Mouse (Mus musculus) heart, embryonic 11.5 days (tissue): ENCODE results near the gene Ppm1m. TPM values are rescaled to one million over a fixed set of nuclear protein-coding genes. Genes with fewer than 3 reads are reported as not detected.

Experiments
- ATAC-seq: fragments of 200-750 bp; cut with Nextera tagmentation; replicated peaks from 2 replicates; pipeline ENCODE4 v1.8.0; 2017; ENCODE audit warnings: moderate library complexity; ENCODE audit not compliant: insufficient number of reproducible peaks, low FRiP score, low TSS enrichment
- H3K27ac ChIP-seq: fragments of 300-500 bp; sonication (generic); 2 replicates; pipeline ENCODE4 v1.5.1; 2014; ENCODE audit warnings: mild to moderate bottlenecking, low read depth, low read length
- H3K27me3 ChIP-seq: fragments of 300-500 bp; sonication (generic); 2 replicates; pipeline ENCODE4 v1.6.1; 2014; ENCODE audit warnings: mild to moderate bottlenecking, low read length, mixed read lengths; ENCODE audit not compliant: control insufficient read depth, insufficient read depth
- H3K36me3 ChIP-seq: fragments of 300-500 bp; sonication (generic); 2 replicates; pipeline ENCODE4 v1.6.1; 2014; ENCODE audit warnings: mild to moderate bottlenecking, low read length, moderate library complexity, mixed read lengths; ENCODE audit not compliant: control insufficient read depth, insufficient read depth
- H3K4me1 ChIP-seq: fragments of 300-500 bp; sonication (generic); 2 replicates; pipeline ENCODE4 v1.6.1; 2014; ENCODE audit warnings: low read length; ENCODE audit not compliant: control insufficient read depth, insufficient read depth
- H3K4me2 ChIP-seq: fragments of 300-500 bp; sonication (generic); 2 replicates; pipeline ENCODE4 v1.6.1; 2014; ENCODE audit warnings: mild to moderate bottlenecking, moderate library complexity
- H3K4me3 ChIP-seq: fragments of 300-500 bp; sonication (generic); 2 replicates; pipeline ENCODE4 v1.5.1; 2014; ENCODE audit warnings: low read depth, low read length
- H3K9ac ChIP-seq: fragments of 300-500 bp; sonication (generic); 2 replicates; pipeline ENCODE4 v1.6.1; 2014; ENCODE audit warnings: mild to moderate bottlenecking, low read depth, low read length, moderate library complexity
- H3K9me3 ChIP-seq: fragments of 300-500 bp; sonication (generic); replicated peaks from 2 replicates; pipeline ENCODE4 v1.6.1; 2016; ENCODE audit warnings: low read length; ENCODE audit not compliant: control insufficient read depth
- WGBS: fragments of 180-500 bp; shearing (Covaris S2); extraction: QIAGEN DNeasy Blood & Tissue Kit; methylation state at CpG from one replicate; pipeline ENCODE4 v1.1.7; 2014; ENCODE audit not compliant: insufficient replicate concordance; 5-methylcytosine and 5-hydroxymethylcytosine counted together
- polyA plus RNA-seq: library from polyadenylated mRNA; unstranded; fragments of >200 nt; fragmentation: Nextera tagmentation; extraction: Ambion mirVana; gene quantifications from 2 replicates; pipeline ENCODE4 v1.2.1, GENCODE M21; 2014

Ppm1m gene
- polyA plus RNA-seq, 1 experiment from 2014 or later: 20.6 TPM

DNA sequence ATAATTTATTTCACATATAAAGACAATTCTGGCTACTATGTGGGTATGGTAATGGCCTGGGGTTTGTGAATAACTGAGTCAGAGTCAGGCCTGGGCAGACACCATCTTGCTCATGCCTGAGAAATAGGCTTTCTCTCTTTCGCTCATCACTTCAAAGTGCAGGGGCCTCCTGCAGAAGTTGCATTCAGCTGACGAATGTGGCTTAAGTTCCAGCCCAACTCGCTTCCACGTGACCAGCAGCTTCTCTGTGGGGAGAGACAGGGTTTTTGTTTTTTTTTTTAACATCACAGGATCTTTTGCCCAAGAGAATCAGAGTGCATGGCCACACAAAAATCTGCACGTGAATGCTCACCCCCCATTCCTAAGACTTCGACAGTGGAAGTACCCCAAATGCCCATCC, 34.4 kb upstream of the Ppm1m start:
- Histone ChIP-seq H3K9me3 (no peaks in the 10 kb centered on the region), H3K4me2 (no peak overlapping the region), H3K27ac (no peak overlapping the region), H3K4me1 (peaks cover 11% of the 10 kb centered on the region), H3K36me3 (peaks cover 41% of the 10 kb centered on the region), H3K9ac (no peak overlapping the region), H3K27me3 (no peaks in the 10 kb centered on the region), H3K4me3 (no peak overlapping the region)
- WGBS: 83% methylated on average over 6 of the region's 6 CpGs
- ATAC-seq: no peak

- no peak for ATAC-seq
- H3K9me3 ChIP-seq: no peaks in the 10 kb centered on the region
- no peaks in the 10 kb centered on the region for H3K27me3 ChIP-seq
- H3K4me3 ChIP-seq: no peak overlapping the region
- H3K36me3 ChIP-seq: peaks cover 33% of the 10 kb centered on the region
- peaks cover 13% of the 10 kb centered on the region for H3K4me1 ChIP-seq
- no peak overlapping the region for H3K4me2 ChIP-seq
- no peak overlapping the region for H3K9ac ChIP-seq
- WGBS: 83% methylated on average over 3 of the region's 3 CpGs
- no peak overlapping the region for H3K27ac ChIP-seq
Measured at GRCm38 (mm10) chr9:106232956-106233355, 33.4 kb upstream of the Ppm1m start.

DNA sequence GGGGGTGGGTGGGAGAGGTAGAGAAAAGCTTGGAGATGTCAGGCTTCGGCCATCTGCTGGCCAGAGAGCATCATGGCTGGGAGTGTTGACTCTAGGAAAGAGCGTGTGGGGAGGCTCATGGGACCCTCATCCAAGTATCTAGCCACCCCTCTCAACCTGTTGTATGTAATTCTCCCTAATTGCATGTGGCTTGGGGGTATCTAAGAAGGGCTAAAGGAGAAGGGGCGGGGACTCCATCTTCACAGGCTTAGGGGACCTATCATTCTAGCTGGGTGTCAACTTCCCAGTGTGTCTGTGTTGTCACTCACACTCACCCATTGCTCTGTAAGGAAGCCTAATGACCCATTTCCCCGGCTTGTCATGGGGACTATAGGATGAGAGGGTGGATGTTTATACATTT, 32.3 kb upstream of the Ppm1m start:
- peaks cover 23% of the 10 kb centered on the region for H3K36me3 ChIP-seq
- no peak overlapping the region for H3K4me3 ChIP-seq
- H3K4me2 ChIP-seq: no peak overlapping the region
- H3K27me3 ChIP-seq: no peaks in the 10 kb centered on the region
- peaks cover 13% of the 10 kb centered on the region for H3K4me1 ChIP-seq
- WGBS: 68% methylated on average over 4 of the region's 4 CpGs
- ATAC-seq: no peak
- no peak overlapping the region for H3K9ac ChIP-seq
- H3K27ac ChIP-seq: no peak overlapping the region
- no peaks in the 10 kb centered on the region for H3K9me3 ChIP-seq

- Histone ChIP-seq H3K9ac (no peak overlapping the region), H3K9me3 (no peaks in the 10 kb centered on the region), H3K4me1 (peaks cover 13% of the 10 kb centered on the region), H3K36me3 (peaks cover 18% of the 10 kb centered on the region), H3K4me2 (no peak overlapping the region), H3K27ac (no peak overlapping the region), H3K27me3 (no peaks in the 10 kb centered on the region), H3K4me3 (no peak overlapping the region)
- no peak for ATAC-seq
- 64% methylated on average over 7 of the region's 7 CpGs for WGBS
Measured at GRCm38 (mm10) chr9:106231220-106231619, 31.7 kb upstream of the Ppm1m start.

GRCm38 (mm10) chr9:106230734-106231106, 31.2 kb upstream of the Ppm1m start:
- Histone ChIP-seq H3K9ac (no peak overlapping the region), H3K4me3 (no peak overlapping the region), H3K27me3 (peaks cover 3% of the 10 kb centered on the region), H3K36me3 (peaks cover 15% of the 10 kb centered on the region), H3K4me1 (peaks cover 16% of the 10 kb centered on the region), H3K27ac (no peak overlapping the region), H3K9me3 (no peaks in the 10 kb centered on the region), H3K4me2 (no peak overlapping the region)
- 56% methylated on average over 3 of the region's 3 CpGs for WGBS
- no peak for ATAC-seq

GRCm38 (mm10) chr9:106230051-106230733, 30.6 kb upstream of the Ppm1m start:
- Histone ChIP-seq H3K4me3 (no peak overlapping the region), H3K4me1 (peaks cover 14% of the 10 kb centered on the region), H3K36me3 (peaks cover 15% of the 10 kb centered on the region), H3K9me3 (no peaks in the 10 kb centered on the region), H3K27me3 (peaks cover 8% of the 10 kb centered on the region), H3K4me2 (no peak overlapping the region), H3K9ac (no peak overlapping the region), H3K27ac (no peak overlapping the region)
- WGBS: 75% methylated on average over 9 of the region's 9 CpGs
- no peak for ATAC-seq

DNA sequence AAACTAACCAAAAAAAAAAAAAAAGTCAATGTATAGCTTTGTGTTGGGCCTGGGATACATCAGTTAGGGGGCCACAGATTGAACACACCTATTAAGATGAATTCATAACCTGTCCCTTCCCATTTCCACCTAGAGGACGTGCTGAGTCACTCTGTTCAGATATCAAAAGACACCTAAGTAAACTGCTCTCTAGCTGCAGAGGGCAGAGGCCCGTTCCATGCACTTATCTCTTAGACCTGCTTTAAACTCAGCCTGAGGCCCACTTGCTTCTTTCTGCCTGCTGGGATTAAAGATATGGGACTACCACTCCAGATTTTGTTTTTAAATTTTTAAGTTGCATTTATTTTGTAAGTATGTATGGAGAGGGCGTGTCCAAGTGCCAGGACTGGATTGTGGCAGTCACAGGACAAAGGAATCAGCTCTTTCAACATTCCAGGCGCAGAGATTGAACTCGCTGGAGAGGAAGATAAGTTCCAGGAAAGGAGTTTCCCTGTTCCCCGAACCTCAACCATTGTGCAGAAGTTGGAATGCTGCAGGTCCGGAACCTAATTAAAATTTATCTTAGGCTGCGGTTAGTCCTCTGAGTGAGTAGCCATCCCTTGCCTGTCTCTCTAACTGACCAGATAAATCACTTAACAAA, 28.4 kb upstream of the Ppm1m start:
- H3K27ac ChIP-seq: no peak overlapping the region
- H3K4me1 ChIP-seq: peaks cover 7% of the 10 kb centered on the region
- H3K4me3 ChIP-seq: no peak overlapping the region
- 24% methylated on average over 8 of the region's 8 CpGs for WGBS
- H3K36me3 ChIP-seq: peaks cover 7% of the 10 kb centered on the region; the same call in 1 of the 2 replicates
- H3K9me3 ChIP-seq: no peaks in the 10 kb centered on the region
- H3K4me2 ChIP-seq: no peak overlapping the region
- peaks cover 21% of the 10 kb centered on the region for H3K27me3 ChIP-seq
- ATAC-seq: no peak
- no peak overlapping the region for H3K9ac ChIP-seq

DNA sequence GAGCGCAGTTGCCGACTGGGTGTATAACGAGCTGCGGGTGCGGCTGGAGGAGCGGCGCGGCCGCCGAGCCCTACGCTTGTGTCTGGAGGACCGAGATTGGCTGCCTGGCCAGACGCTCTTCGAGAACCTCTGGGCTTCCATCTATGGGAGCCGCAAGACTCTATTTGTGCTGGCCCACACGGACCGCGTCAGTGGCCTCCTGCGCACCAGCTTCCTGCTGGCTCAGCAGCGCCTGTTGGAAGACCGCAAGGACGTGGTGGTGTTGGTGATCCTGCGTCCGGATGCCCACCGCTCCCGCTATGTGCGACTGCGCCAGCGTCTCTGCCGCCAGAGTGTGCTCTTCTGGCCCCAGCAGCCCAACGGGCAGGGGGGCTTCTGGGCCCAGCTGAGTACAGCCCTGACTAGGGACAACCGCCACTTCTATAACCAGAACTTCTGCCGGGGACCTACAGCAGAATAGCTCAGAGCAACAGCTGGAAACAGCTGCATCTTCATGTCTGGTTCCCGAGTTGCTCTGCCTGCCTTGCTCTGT, 26.7 kb upstream of the Ppm1m start:
- Histone ChIP-seq H3K9ac (peak overlapping the region; percentile 54; the same call in 1 of the 2 replicates), H3K9me3 (no peaks in the 10 kb centered on the region), H3K36me3 (no peaks in the 10 kb centered on the region), H3K4me2 (peak overlapping the region; percentile 90), H3K27me3 (peaks cover 24% of the 10 kb centered on the region), H3K4me3 (peak overlapping the region; percentile 38), H3K27ac (no peak overlapping the region), H3K4me1 (peaks cover 7% of the 10 kb centered on the region)
- peak; percentile 31; the same call in 1 of the 2 replicates for ATAC-seq
- WGBS: 4% methylated on average over 34 of the region's 34 CpGs
